Mouse (Mus musculus) embryonic facial prominence, embryonic 15.5 days (tissue): ENCODE data around the gene Fat4. TPM values are rescaled to one million over a fixed set of nuclear protein-coding genes. Genes with fewer than 3 reads are reported as not detected.

Source experiments
- ATAC-seq: fragments of 200-750 bp; cut with Nextera tagmentation; 2 replicates; pipeline ENCODE4 v1.8.0; 2017; ENCODE audit warnings: low read depth, moderate TSS enrichment; ENCODE audit not compliant: insufficient number of reproducible peaks, low FRiP score, low TSS enrichment
- H3K27ac ChIP-seq: fragments of 300-500 bp; sonication (generic); replicated peaks from 2 replicates; pipeline ENCODE4 v1.5.1; 2015; ENCODE audit warnings: mild to moderate bottlenecking, inconsistent platforms
- H3K27me3 ChIP-seq: fragments of 300-500 bp; sonication (generic); 2 replicates; pipeline ENCODE4 v1.6.1; 2015; ENCODE audit warnings: inconsistent platforms
- H3K36me3 ChIP-seq: fragments of 300-500 bp; sonication (generic); 2 replicates; pipeline ENCODE4 v1.6.1; 2015; ENCODE audit warnings: mild to moderate bottlenecking, inconsistent platforms
- H3K4me1 ChIP-seq: fragments of 300-500 bp; sonication (generic); 2 replicates; pipeline ENCODE4 v1.6.1; 2015; ENCODE audit warnings: inconsistent platforms
- H3K4me2 ChIP-seq: fragments of 300-500 bp; sonication (generic); replicated peaks from 2 replicates; pipeline ENCODE4 v1.6.1; 2015; ENCODE audit warnings: mild to moderate bottlenecking, inconsistent platforms
- H3K4me3 ChIP-seq: fragments of 300-500 bp; sonication (generic); replicated peaks from 2 replicates; pipeline ENCODE4 v1.5.1; 2015; ENCODE audit warnings: mild to moderate bottlenecking, inconsistent platforms
- H3K9ac ChIP-seq: fragments of 300-500 bp; sonication (generic); 2 replicates; pipeline ENCODE4 v1.6.1; 2015; ENCODE audit warnings: inconsistent platforms
- H3K9me3 ChIP-seq: fragments of 300-500 bp; sonication (generic); replicated peaks from 2 replicates; pipeline ENCODE4 v1.6.1; 2016; ENCODE audit warnings: inconsistent platforms
- WGBS: fragments of 180-500 bp; shearing (Covaris S2); methylation state at CpG from one replicate; pipeline ENCODE4 v1.1.7; 2015; 5-methylcytosine and 5-hydroxymethylcytosine counted together
- polyA plus RNA-seq: library from polyadenylated mRNA; unstranded; fragments of >200 nt; fragmentation: Nextera tagmentation; extraction: Ambion mirVana; gene quantifications from 2 replicates; pipeline ENCODE4 v1.2.1, GENCODE M21; 2015

Gene Fat4
- polyA plus RNA-seq, 1 experiment from 2014 or later: 9.5 TPM

DNA sequence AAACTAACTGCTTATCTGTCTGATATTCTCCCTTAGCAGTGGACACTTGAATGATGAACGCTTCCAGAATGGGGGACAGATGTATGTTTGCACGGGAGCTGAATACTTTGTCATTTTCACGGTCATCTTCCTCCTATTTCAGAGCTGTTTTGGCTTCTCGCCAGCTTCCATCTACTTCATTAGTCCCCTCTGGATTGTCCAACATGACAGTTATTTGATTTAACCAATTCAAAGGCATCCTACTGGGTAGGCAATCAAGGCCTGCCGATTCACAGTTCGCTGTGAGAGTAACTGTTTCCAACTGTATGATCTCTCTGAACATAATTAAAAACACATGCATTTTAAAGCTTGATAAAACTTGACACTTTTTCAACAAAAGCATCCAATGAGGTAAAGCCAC lies 166.3 kb downstream of the Fat4 start:
- H3K9me3 ChIP-seq: no peaks in the 10 kb centered on the region
- no peaks in the 10 kb centered on the region for H3K36me3 ChIP-seq
- no peak for ATAC-seq
- no peaks in the 10 kb centered on the region for H3K27me3 ChIP-seq
- no peak overlapping the region for H3K4me2 ChIP-seq
- no peak overlapping the region for H3K4me3 ChIP-seq
- no peaks in the 10 kb centered on the region for H3K4me1 ChIP-seq
- H3K27ac ChIP-seq: no peak overlapping the region
- whole genome bisulfite sequencing: 35% methylated on average over 6 of the region's 6 CpGs
- H3K9ac ChIP-seq: no peak overlapping the region
